Mouse (Mus musculus): ENCODE measurements around the gene Nr1h2.

Nr1h2 gene

DNA sequence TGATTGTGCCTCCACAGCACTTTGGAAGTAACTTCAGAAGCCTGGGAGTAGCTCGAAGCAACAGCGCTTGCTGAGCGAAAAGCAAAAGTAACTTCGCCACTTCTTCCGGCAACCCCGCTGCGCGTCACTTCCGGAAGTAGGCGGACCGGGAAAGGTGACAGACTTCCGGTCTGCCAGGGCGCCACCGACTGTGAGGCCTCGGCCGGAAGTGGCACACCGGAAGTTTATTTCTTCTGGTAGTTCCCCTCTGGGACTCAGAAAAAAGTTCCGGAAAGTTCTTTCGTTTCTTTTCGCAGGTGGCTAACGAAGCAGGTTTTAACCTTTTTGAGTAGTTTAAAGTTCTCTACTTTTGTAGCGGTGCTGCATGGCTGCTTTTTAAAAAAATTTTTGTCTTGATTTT lies at the start of gene Nr1h2:
Gene Nr1h2, minus strand, starts transcription at position 126 of the 400 bp plus-strand sequence.
- DNase-seq (ENCODE audit: low read depth, low spot score), result peak; percentile 97

DNA sequence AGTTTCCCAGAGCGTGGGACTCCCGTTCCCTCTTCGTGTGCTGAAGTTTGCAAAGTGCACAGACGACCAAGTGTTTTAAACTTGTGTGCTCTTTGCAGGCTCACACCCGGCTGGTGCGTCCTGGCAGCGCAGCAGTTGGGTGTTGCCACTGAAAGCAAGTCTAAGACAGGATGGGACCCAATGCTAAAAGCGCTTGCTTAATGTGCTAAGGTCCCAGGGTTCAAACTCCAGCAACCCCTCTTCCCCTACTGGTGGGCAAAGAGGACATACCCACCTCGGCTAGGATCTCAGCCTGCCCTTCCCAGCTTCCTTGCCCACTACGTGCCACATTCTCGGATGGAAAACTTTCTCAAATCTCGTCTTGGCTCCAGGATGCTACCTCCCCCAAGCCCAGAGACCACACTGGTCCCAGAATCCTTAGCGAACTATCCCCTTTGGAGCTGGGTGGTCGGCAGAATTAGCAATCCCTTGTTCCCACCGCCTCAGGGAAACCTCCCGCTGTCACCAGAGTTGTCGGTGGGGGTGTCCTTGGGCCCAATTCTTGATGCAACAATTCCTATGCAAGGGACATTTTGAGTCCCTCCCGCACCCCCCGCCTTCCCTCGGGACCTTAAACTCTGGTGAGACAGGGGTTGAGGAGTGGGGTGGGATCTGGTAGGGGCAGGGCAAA lies 49.6 kb upstream of the Nr1h2 start:
- peak; percentile 67 for DNase-seq (ENCODE audit: low read depth, low spot score)

DNA sequence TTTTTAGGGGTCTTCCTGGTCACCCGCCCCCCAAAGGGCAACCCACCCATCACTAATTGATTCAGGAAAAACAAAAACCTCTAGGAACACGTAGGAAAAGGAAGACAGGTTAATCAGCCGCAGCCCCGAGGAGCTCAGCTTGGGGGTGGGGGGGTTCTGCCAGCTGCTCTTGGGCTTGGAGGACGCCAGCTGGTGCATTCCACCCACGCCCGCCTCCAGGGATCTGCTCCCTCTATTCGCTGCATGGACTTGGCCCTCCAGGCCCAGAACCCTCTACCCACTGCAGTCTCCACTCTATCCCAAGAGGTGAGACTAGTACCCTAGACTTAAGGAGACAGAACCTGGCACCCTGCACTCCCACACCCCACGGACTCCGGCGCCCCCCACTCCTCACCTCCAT lies 48.7 kb upstream of the Nr1h2 start:
- no peak for DNase-seq (ENCODE audit: low read depth, low spot score)

DNA sequence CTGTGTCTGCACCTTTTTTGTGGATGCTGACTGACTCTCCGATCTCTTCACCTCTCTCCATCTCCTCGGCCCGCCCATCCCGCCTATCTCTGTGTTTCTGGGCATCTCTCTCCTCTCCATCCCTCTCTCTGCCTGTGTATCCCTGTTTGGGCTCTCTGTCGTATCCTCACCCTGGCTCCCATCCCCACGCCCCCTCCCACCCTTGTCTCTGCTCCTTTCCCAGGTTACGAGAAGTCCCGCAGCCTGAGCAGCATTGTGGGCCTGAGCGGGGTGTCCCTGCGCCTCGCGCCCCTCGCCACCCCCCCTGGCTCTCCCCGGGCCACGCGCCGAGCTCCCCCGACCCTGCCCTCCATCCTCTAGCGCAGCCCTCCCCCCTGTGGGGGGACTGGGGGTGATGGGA lies 47.9 kb upstream of the Nr1h2 start:
- no peak for DNase-seq (ENCODE audit: low read depth, low spot score)

DNA sequence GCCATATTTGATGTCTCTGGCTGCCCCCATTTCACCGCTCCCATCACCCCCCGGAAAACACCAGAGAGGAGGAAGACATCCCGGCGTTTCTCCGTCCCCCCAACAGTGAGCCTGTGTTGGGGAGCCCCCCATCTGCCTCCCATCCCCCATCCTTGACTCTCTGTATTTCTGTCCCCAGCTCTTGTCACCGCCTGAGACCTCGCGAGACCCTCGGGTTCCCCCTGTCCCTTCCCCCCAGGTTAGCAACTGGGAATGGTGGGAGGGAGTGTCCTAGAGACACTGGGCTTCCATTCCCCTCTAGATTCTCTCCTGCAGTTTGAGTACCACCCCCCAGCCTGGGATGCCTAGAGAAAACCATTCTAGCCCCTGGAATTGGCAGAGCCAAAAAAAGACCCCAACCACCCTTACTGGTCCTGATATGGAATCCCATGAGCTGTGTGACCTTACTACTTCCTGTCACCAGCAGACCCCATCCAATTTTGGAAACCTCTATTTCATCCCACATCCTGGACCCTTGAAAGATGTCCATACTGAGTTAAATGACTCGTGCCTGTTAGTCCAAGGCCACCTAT lies 47.0 kb upstream of the Nr1h2 start:
- DNase-seq (ENCODE audit: low read depth, low spot score), result no peak

DNA sequence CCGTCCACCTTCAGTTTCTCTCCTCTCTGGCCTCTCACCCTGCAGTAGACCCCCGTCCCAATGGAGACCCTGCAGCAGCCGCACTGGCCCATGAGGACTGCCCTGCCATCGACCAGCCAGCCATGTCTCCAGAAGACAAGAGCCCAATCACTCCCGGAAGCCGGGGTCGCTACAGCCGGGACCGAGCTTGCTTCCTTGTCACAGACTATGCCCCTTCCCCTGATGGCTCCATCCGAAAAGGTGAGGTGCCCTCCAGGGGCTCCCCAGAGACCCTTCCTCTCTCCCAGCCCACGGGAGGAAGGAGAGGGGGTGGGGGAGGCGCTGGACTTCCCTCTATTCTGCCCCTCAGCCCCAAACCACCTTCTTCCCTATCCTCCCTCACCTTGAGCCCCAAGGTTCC lies 44.6 kb upstream of the Nr1h2 start:
- no peak for DNase-seq (ENCODE audit: low read depth, low spot score)

DNA sequence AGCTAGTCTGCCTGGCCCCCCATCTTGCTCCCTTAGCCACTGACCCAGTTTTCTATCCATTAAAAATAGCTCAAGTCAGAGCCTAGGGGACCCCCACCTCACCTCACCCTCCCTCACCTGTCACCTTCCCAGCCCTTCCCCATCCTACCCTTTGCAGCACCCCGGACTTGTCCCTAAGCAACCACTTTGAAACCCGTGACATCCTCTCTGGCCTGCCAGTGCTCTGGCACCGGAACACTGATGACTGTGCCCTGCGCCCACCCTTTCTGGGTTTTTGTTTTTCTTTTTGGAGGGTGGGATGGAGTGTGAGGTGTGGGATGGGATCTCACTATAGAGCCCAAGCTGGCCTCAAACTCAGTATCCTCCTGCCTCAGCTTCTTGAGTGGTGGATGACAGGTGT lies 43.9 kb upstream of the Nr1h2 start:
- no peak for DNase-seq (ENCODE audit: low read depth, low spot score)

DNA sequence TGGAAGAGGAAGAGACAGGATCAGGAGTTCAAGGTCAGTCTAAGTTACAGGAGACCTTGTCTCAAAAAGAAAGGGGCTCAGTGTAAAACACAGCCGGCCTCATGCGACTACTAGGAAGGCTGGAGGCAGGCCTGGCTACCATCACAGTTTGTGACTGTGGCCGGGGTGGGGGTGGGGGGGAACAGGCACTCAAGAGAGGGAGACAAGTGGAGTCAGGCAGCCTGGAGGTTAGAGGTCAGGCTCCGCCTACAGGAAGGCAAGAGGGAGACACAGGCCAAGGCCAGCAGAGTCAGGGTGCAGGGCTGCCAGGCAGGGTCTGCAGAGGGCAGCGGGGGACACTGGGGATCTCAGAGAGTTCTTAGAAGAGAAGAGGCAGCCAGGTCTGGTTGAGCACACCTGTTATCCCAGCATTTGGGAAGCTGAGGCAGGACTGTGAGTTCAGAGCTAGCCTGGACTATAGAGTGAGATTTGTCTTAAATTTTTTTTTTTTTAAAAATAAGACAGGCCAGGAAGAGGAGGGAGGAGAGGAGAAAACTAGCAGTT lies 43.3 kb upstream of the Nr1h2 start:
- peak; percentile 57 for DNase-seq (ENCODE audit: low read depth, low spot score)

DNA sequence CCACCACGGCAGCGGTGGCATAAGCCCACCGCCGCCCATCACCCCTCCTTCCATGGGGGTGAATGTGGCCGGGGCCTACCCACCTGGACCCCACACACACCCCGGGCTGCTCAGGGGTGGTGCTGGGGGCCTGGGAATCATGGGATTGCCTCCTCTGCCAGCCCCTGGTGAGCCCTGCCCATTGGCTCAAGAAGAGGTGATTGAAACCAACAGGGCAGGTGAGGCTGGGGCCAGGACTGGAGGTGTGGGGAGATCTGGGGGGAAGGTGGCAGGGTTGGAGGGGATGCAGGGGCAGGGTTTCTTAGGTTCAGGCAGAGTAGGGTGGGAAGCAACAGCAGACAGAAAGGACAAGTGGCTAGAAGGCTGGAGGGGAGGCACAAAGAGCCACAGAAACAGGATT lies 42.3 kb upstream of the Nr1h2 start:
- no peak for DNase-seq (ENCODE audit: low read depth, low spot score)

DNA sequence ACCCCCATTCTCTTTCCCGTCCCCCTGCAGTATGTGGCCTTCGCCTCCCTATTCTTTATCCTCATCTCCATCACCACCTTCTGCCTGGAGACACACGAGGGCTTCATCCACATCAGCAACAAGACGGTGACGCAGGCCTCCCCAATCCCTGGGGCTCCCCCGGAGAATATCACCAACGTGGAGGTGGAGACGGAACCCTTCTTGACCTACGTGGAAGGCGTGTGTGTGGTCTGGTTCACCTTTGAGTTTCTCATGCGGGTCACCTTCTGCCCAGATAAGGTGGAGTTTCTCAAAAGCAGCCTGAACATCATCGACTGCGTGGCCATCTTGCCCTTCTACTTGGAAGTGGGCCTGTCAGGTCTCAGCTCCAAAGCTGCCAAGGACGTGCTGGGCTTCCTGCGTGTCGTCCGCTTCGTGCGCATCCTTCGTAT lies 41.4 kb upstream of the Nr1h2 start:
- DNase-seq (ENCODE audit: low read depth, low spot score), result no peak

DNA sequence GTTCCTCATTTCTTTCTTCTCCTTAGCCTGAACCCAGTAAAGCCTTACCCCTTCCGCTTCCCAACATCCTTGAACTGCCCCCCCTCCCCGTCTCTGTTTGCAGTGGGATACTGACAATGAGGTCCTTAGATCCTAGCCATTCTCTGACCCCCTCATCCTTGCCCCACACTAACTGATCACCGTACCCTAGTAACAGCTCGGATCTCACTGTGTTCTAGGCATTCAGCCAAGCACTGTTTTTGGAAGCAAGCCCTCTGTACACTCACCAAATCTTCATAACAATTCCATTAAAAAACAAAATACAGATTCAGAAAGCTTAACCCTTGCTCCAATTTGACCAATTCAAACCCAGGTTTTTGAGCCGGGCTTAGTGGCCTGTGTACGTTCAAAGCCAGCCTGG lies 40.5 kb upstream of the Nr1h2 start:
- no peak for DNase-seq (ENCODE audit: low read depth, low spot score)

DNA sequence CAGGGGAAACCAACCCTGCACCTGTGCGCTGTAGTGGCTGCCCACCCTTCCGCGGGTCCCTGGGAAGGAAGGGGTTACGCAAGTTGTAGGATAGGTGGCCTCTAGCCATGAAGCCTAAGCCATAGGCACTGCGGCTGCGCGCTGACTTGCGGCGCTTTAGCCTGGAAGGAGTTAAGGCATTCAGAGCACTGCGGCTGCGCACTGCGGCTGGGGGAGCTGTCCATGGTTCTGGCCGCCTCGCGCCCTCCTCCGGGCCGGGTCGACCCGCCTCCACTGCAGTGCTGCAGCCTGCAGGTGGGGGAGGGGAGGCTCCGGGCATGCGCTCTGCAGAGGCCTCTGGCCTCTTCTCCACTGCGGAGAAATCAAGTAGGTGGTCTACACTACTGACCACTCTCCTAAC lies 40.0 kb upstream of the Nr1h2 start:
- DNase-seq (ENCODE audit: low read depth, low spot score), result peak; percentile 92

DNA sequence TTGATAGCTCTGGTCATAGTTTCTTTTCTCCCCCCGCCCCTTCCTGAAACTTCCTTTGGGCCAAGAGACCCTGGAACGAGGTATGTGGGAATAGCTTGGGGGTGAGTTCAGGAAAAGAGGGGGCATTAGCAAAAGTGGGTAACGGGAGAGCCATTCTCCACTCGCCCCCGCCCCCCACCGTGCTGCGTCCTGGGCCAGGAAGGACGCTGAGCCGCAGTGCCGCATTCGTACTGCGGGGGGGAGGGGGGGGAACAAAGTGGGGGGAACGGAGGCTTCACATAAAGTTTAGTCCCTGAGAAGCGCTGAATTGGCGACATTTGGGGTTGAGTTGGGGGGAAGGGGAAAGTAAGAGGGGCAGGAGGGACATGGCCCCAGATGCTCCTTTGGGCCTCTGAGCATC lies 39.3 kb upstream of the Nr1h2 start:
- no peak for DNase-seq (ENCODE audit: low read depth, low spot score)

DNA sequence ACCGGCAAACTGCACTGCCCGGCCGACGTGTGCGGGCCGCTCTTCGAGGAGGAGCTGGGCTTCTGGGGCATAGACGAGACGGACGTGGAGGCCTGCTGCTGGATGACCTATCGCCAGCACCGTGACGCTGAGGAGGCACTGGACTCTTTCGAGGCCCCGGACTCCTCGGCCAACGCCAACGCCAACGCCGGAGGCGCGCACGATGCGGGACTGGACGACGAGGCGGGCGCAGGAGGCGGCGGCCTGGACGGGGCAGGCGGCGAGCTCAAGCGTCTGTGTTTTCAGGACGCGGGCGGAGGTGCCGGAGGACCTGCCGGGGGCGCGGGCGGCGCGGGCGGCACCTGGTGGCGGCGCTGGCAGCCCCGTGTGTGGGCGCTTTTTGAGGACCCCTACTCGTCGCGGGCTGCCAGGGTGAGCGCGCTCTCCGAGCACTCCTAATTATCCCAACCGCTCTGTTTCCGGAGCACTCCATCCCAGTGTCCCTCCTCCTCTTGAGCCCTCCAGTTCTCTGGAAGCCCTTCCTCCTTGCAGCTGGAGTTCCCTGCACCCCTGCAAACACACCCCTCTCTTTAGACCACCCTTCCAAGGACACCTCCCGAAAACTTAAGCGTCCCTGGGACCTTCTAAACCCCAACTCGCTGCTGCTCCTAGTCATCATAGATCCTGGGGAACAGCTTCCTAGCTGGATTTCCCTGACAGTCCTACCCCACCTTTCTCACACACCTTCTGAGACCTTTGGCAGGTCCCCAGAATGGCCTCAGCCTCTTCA lies 37.8 kb upstream of the Nr1h2 start:
- DNase-seq (ENCODE audit: low read depth, low spot score), result peak; percentile 23

DNA sequence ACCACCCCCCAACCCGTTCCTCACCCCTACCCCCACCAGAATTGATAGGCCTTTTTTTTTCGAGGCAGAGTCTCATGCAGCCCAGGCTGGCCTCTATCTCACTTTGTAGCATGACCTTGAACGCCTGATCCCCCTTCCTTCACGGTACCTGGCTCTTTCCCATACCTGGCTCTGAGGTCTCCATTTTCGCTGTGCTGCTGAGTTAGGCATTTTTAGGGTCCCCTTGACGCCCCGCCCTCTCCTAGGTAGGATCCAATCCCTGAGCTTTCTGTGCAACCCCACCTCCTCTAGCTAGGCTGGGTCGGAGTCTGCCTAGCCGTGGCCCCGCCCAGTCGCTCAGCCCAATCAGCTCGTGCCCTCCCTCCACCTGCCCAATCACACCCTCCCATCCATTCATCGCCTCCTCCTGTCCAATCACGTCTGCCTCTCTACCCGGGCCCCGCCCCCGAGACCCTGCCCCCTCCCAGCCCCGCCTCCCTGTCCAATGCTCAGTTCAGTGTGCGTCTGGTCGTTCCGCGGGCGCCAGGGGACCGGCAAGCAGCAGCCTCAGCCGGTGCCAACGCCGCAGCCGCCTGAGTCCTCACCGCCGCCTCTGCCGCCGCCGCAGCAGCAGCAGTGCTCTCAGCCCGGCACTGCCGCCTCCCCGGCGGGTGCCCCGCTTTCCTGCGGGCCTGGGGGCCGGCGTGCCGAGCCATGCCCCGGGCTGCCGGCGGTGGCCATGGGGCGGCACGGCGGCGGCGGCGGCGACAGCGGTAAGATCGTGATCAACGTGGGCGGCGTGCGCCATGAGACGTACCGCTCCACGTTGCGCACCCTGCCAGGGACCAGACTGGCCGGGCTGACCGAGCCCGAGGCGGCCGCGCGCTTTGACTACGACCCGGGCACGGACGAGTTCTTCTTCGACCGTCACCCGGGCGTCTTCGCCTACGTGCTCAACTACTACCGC lies 36.9 kb upstream of the Nr1h2 start, which contains the start of gene Kcnc3:
Gene Kcnc3, plus strand, starts transcription at position 263 of the 946 bp plus-strand sequence.
- DNase-seq (ENCODE audit: low read depth, low spot score), result peak; percentile 99

DNA sequence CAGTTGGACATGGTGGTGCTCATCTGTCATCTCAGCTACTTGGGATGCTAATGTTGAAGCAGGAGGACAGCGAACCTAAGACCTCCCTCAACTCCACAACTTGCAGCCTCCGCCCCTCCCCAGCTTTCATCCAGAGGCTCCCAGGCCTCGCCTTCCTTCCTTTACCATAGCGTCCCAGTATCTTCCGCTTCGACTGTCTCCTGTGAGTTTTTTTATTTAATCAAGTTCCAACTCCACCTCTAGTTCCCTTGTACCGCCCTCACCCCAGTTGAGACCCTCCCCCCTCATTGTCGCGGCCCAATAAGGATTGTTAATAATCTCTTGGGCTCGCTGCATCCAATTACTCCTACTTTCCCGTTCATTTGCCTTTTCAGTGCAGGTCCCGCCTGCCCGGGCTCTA lies 36.2 kb upstream of the Nr1h2 start:
- DNase-seq (ENCODE audit: low read depth, low spot score), result peak; percentile 90

DNA sequence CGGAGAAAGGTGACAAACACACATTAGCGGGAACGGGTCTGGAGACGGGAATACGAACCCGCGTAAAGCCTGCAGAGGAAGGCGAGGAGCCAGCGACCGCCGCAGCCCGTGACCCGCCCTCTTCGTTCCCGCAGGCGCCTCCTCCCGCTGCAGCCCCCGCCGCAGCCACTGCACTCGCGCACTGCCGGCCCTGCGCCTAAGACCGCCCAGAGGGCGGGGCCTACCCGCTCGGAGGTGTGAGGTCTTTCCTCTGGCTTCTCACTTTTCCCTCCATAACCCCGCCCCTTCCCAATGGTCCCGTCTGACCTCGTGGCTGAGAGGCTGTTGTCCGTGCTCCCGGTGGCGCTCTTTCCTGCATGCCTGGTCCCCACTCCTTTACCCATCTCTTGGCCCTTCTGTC lies 35.4 kb upstream of the Nr1h2 start:
- peak; percentile 97 for DNase-seq (ENCODE audit: low read depth, low spot score)

DNA sequence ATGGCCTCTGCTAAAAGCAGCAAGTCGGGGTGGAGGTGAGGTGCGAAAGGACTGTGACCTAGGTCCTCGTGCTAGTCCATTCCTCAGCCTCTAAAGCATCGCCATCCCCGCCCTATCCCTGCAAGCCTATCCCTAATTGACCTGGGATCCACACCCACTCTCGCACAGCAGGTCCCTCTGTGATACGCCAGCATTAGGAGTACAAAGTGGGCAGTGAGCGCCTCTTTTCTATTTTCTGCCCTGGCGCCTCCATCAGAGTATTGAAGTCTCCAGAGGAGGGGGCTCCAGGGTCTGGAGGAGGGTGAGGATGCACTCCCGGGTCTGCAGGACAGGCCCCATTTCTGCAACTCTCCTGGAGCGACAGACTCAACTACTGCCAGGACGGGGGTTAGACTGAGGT lies 34.6 kb upstream of the Nr1h2 start:
- DNase-seq (ENCODE audit: low read depth, low spot score), result peak; percentile 37

DNA sequence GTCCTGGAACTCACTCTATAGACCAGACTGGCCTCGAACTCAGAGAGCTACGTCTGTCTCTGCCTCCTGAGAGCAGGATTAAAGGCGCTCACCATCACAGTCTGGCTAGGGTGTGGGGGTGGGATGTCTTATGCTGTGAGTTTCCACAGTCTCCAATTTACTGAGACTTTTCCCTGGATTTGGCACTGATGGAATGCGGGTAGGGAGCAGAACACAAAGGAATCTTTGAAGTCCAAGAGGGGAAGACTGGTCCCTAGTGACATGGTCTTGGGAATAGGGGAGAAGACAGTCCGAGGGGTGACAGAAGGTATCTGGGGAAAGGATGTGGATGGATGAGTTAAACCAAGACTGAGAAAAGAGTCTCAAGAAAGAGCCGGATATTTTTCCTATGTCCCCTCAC lies 33.9 kb upstream of the Nr1h2 start:
- DNase-seq (ENCODE audit: low read depth, low spot score), result no peak

DNA sequence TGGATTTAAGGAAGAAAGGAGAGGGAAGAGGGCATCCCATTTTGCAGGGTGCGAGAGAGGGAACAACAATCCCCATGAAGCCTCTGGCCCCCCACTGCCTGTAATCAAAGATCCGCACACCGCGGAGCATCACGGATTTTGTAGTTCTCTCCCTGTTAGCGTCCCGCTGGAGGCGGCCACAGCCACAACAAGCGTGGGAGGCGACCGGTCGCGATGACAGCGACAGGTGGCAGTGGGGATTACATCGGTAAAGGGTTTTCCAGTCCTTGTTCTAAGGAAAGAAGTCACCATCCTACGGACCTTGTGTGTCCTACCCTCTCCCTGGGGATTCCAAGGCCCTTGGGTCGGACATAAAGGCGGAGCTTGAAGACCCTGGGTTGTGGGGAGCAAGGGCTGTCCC lies 33.2 kb upstream of the Nr1h2 start:
- peak; percentile 86 for DNase-seq (ENCODE audit: low read depth, low spot score)

DNA sequence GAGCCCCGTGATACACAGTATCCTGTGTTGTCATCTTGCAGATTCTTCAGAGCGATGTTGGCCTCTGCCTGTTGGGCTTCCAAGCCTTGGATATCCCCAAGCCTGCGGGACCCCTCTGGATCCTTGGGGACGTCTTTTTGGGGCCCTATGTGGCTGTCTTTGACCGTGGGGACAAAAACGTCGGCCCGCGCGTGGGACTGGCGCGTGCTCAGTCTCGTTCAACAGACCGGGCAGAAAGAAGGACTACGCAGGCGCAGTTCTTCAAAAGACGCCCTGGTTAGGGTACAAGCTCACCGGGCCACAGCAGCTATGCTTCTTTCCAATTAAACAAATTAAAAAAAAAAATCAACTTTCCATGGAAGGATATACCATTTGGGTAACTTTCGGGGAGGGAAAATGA lies 32.8 kb upstream of the Nr1h2 start:
- DNase-seq (ENCODE audit: low read depth, low spot score), result peak; percentile 70

DNA sequence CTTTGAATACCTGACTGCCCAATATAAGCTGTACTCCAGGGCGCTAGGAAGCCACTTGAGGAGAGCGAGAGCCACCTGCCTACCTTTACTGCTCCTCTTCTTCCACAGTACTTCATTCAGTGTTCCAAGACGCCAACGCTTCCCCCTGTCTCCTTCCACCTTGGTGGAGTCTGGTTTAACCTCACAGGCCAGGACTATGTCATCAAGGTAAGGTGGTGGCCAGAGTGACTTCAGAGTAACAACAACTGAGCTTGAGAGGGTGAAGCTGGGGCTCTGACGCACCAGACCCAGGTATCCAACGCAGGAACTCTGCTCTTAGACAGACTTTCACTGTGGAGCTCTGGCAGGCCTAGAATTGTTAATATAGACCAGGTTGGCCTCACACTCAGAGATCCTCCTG lies 31.9 kb upstream of the Nr1h2 start:
- no peak for DNase-seq (ENCODE audit: low read depth, low spot score)

All from R1 (cell line).